Mouse (Mus musculus) megakaryocyte, embryonic 14.5 days (primary cell): ENCODE measurements at regions not wholly inside any gene's neighbourhood (a gene's known extent, or its start where the extent isn't known, plus 50 kb on each side); places are given as distances from the start of the nearest gene placed in this dataset.
A peak's percentile ranks its signal among the peaks of the same experiment; 100 is the strongest.
"Not testable (repeated sequence)": the region's sequence is repeated elsewhere in the genome, so short reads cannot be mapped to it uniquely, and the experiment has no call there.

Experiments
- H3K27me3 ChIP-seq: replicated peaks from 2 replicates; pipeline ENCODE3; 2012; ENCODE audit warnings: inconsistent platforms
- H3K36me3 ChIP-seq: replicated peaks from 2 replicates; pipeline ENCODE3; 2012; ENCODE audit warnings: low read length, inconsistent platforms, mixed read lengths
- H3K4me1 ChIP-seq: 2 replicates; pipeline ENCODE4 v1.6.1; 2012; ENCODE audit warnings: inconsistent platforms
- H3K4me3 ChIP-seq: replicated peaks from 2 replicates; pipeline ENCODE3; 2012; ENCODE audit warnings: moderate library complexity, mild to moderate bottlenecking, inconsistent platforms
- H3K9me3 ChIP-seq: 2 replicates; pipeline ENCODE4 v1.6.1; 2012; ENCODE audit warnings: inconsistent platforms
- FLI1 ChIP-seq: IDR thresholded peaks from 2 replicates; pipeline ENCODE4 v1.6.1; 2012; ENCODE audit warnings: low read length, inconsistent platforms, mixed read lengths
- GATA1 ChIP-seq: IDR thresholded peaks from 3 replicates; pipeline ENCODE4 v1.6.1; 2012; ENCODE audit warnings: mixed read lengths, low read length, inconsistent platforms, borderline replicate concordance

DNA sequence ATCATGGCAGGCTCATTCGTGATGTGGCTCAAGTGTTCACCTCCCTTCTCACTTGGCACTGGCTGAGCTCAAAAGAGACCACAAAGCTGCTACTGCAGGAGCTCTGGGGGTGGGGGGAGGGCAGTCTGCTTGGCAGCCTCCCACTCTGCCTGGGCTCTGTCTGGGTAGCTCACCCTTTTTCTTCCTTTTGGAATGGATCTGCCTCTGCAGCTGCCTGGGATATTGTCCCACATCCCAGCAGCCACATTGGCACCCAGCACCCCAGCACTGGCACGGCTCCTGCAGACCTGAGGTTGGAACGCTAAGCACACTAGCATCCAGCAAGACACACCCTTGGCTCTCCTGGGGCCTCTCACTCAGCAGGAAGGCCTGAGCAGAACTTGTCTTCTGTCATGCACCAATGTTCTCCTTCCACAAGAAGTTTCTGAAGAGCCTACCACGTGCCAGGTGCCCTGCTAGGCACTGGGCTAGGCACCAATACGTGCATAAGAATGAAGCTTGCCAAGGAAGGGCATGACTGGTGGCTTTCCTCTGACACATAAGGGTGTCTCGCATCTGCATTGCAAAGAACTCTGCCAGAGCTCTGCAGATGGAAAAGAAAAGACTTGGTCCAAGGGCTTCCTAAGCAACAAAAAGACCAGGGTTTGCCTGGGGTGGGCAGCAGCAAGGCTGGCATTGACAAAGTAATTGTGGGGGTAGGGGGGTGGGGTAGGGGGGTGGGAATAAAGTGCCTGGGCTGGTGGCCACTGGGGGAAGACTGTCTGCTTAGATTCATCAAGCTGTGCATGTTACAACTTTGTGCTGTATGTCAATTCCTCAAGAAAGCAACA lies 112.1 kb upstream of the Sipa1l1 start:
- not testable (repeated sequence) for H3K4me3 ChIP-seq, H3K27me3 ChIP-seq, H3K4me1 ChIP-seq, H3K36me3 ChIP-seq, H3K9me3 ChIP-seq

DNA sequence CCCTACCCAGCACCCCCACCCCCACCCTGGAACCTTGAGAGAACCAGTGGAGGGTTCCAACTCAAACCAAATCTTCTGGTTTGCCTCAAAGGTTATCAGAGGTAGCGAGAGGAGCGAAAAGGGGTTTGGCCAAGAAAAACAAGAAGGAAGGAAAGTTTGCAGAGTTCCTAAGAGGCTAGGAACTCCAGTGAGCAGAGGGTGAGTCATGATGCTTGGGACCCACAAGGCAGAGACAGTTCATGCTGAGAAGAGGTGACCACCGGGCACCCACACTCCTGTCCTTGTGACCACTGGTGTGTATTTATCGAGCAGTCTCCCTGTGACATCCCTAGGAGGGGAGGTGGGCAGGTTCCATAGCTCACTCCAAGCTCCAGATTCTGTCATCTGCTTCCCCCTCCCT lies 104.1 kb upstream of the Sipa1l1 start:
- Histone ChIP-seq H3K36me3 (no peaks in the 10 kb centered on the region), H3K4me1 (no peaks in the 10 kb centered on the region), H3K27me3 (peaks cover 12% of the 10 kb centered on the region), H3K9me3 (peaks cover 17% of the 10 kb centered on the region), H3K4me3 (no peak overlapping the region)
- TF ChIP-seq FLI1: no peak
- TF ChIP-seq GATA1: no peak

GRCm38 (mm10) chr12:82066860-82067259 lies 102.3 kb upstream of the Sipa1l1 start:
- peaks cover 14% of the 10 kb centered on the region for H3K27me3 ChIP-seq
- H3K4me3 ChIP-seq: no peak overlapping the region
- no peaks in the 10 kb centered on the region for H3K36me3 ChIP-seq
- TF ChIP-seq GATA1 (no peak), FLI1 (no peak)
- no peaks in the 10 kb centered on the region for H3K4me1 ChIP-seq
- peaks cover 17% of the 10 kb centered on the region for H3K9me3 ChIP-seq

- TF ChIP-seq GATA1: no peak
- TF ChIP-seq FLI1: no peak
- peaks cover 5% of the 10 kb centered on the region; the same call in 1 of the 2 replicates for H3K4me1 ChIP-seq
- no peak overlapping the region for H3K4me3 ChIP-seq
- no peaks in the 10 kb centered on the region for H3K36me3 ChIP-seq
- peaks cover 17% of the 10 kb centered on the region for H3K9me3 ChIP-seq
- peaks cover 33% of the 10 kb centered on the region for H3K27me3 ChIP-seq
Measured at GRCm38 (mm10) chr12:82069621-82070020, 99.5 kb upstream of the Sipa1l1 start.

GRCm38 (mm10) chr12:82072810-82073465 lies 96.2 kb upstream of the Sipa1l1 start:
- peaks cover 38% of the 10 kb centered on the region for H3K27me3 ChIP-seq
- H3K4me1 ChIP-seq: peaks cover 5% of the 10 kb centered on the region; the same call in 1 of the 2 replicates
- no peaks in the 10 kb centered on the region for H3K36me3 ChIP-seq
- H3K4me3 ChIP-seq: peak overlapping the region; percentile 23
- TF ChIP-seq FLI1 (no peak), GATA1 (no peak)
- peaks cover 17% of the 10 kb centered on the region for H3K9me3 ChIP-seq

DNA sequence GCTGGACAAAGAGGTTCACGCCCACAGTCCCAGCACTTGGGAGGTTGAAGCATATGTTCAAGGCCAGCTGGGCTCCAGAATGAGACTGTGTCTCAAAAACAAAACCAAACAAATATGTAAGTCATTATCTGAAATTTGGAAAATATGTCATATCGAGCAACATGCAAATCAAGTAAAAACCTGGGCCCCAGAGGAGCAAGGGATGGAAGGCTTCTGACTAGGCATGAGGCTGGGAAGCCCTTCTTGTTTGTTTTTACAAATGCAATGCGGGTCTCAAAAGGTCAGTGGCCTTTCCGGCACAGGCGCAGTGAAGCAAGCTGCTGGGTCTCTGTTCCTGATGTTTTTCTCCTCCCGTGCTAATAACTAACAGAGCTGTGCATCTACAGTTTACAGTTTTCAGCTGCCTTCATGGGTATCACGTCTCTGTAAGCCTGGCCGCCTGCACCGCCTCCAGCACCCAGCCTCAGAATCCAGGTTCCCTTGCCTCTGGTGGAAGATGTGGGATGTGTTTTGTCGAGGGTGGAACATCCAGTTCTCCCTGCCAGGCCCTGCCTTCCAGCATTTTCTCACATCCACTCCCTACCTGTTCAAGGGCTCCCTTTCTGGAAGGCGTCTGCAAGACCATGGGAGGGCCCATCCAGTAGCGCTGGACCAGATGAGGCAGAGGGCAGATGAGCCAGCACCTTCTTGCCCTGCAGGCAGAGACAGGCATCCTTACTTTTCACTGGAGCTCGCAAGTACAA lies 93.5 kb upstream of the Sipa1l1 start:
- Histone ChIP-seq H3K36me3 (no peaks in the 10 kb centered on the region), H3K27me3 (peaks cover 47% of the 10 kb centered on the region), H3K4me3 (no peak overlapping the region), H3K4me1 (peaks cover 5% of the 10 kb centered on the region; the same call in 1 of the 2 replicates), H3K9me3 (peaks cover 3% of the 10 kb centered on the region; the same call in 1 of the 2 replicates)
- TF ChIP-seq GATA1: no peak
- no peak for TF ChIP-seq FLI1

DNA sequence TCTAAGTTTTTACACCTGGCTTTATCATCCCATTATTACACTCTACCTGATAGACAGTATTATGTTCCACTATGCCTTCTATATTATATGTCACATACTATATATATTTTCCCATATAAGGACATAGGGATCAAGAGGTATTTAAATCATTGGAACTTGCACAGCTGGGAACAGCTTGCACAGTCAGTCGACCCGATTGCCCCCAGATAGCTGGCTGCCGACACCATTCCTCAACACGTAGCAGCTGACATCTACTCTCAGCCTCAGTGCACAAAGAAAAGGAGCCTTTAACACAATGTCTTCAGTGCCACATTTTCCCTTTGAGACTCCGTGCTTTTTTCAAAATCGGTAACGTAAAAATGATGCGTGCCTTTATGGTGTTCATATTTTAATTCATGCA lies 92.4 kb upstream of the Sipa1l1 start:
- TF ChIP-seq FLI1 (no peak), GATA1 (no peak)
- Histone ChIP-seq H3K27me3 (peaks cover 51% of the 10 kb centered on the region), H3K36me3 (no peaks in the 10 kb centered on the region), H3K4me1 (peaks cover 5% of the 10 kb centered on the region; the same call in 1 of the 2 replicates), H3K4me3 (no peak overlapping the region), H3K9me3 (peaks cover 3% of the 10 kb centered on the region; the same call in 1 of the 2 replicates)

DNA sequence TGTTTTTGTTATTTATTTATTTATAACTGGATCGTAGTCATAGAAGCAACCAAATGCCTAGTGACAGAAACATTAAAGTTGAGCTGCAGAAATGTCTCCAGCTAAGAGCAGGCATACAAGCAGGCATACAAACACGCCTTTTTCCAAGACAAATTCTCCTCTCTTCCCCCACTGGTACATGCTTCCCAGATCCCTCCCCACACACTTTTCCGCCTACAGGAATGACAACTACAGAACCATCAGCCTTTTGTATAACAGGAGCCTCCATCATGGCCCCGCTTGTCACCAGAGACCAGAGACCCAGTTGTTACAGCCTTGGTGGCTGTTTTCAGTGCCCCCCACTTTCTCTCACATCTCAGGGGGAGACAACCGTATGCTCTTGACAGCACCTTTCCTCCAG lies 91.2 kb upstream of the Sipa1l1 start:
- H3K4me1 ChIP-seq: peaks cover 2% of the 10 kb centered on the region; the same call in 1 of the 2 replicates
- H3K9me3 ChIP-seq: peaks cover 3% of the 10 kb centered on the region; the same call in 1 of the 2 replicates
- no peak overlapping the region for H3K4me3 ChIP-seq
- no peaks in the 10 kb centered on the region for H3K36me3 ChIP-seq
- TF ChIP-seq FLI1: no peak
- TF ChIP-seq GATA1: no peak
- peaks cover 41% of the 10 kb centered on the region for H3K27me3 ChIP-seq

- Histone ChIP-seq H3K9me3 (peaks cover 3% of the 10 kb centered on the region; the same call in 1 of the 2 replicates), H3K4me3 (no peak overlapping the region), H3K36me3 (no peaks in the 10 kb centered on the region), H3K27me3 (peaks cover 33% of the 10 kb centered on the region), H3K4me1 (no peaks in the 10 kb centered on the region)
- TF ChIP-seq GATA1 (no peak), FLI1 (no peak)
Measured at GRCm38 (mm10) chr12:82078740-82079139, 90.4 kb upstream of the Sipa1l1 start.
